Mouse (Mus musculus) adrenal gland, postnatal 0 days (tissue): Measurements from ENCODE around the gene Gm21680. TPM values are rescaled to one million over a fixed set of nuclear protein-coding genes. Genes with fewer than 3 reads are reported as not detected.

Experiments
- polyA plus RNA-seq: library from polyadenylated mRNA; unstranded; fragments of >200 nt; fragmentation: Nextera tagmentation; extraction: Ambion mirVana; gene quantifications from 2 replicates; pipeline ENCODE4 v1.2.1, GENCODE M21; 2015

The Gm21680 gene
- polyA plus RNA-seq, result 0.17 and 0.21 TPM in 2 replicates

DNA sequence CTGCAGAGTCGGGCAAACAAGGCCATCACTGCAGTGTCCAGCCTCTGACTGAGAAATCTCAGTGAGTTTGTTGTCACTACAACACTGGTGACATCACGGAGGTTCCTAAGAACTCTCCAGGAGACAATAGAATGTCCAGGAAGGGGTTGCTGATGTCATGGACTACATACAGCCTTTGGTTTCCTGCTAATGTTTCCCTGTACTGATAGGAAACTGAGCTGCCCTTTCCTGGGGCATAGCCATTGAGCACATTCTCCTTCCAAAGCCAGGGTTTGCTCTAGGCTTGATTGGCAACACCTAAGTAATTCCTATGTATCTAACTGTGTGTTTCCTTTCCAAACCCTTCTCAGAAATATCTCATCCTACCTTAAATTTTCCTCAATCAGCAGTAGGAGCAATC lies at the start of gene Gm21680:
TSS of gene Gm21680 (minus strand) at position 101 of the 400 bp plus-strand sequence.

GRCm38 (mm10) chr5:26004698-26005097 lies 32.2 kb upstream of the Gm21680 start, which contains the start of gene Gm1979:
Gene Gm1979, minus strand, starts transcription at chr5:26004798.

DNA sequence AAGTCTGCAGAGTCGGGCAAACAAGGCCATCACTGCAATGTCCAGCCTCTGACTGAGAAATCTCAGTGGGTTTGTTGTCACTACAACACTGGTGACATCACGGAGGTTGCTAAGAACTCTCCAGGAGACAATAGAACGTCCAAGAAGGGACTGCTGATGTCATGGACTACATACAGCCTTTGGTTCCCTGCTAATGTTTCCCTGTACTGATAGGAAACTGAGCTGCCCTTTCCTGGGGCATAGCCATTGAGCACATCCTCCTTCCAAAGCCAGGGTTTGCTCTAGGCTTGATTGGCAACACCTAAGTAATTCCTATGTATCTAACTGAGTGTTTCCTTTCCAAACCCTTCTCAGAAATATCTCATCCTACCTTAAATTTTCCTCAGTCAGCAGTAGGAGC lies 16.1 kb upstream of the Gm21680 start, which contains the start of gene Gm21698:
TSS of gene Gm21698 (minus strand) at position 101 of the 400 bp plus-strand sequence.

DNA sequence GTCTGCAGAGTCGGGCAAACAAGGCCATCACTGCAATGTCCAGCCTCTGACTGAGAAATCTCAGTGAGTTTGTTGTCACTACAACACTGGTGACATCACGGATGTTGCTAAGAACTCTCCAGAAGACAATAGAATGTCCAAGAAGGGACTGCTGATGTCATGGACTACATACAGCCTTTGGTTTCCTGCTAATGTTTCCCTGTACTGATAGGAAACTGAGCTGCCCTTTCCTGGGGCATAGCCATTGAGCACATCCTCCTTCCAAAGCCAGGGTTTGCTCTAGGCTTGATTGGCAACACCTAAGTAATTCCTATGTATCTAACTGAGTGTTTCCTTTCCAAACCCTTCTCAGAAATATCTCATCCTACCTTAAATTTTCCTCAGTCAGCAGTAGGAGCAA lies 18.1 kb downstream of the Gm21680 start, which contains the start of gene Gm21671:
TSS of gene Gm21671 (minus strand) at position 101 of the 400 bp plus-strand sequence.

GRCm38 (mm10) chr5:25942281-25942680 lies 30.2 kb downstream of the Gm21680 start, which contains the start of gene Gm21663:
Gene Gm21663, minus strand, starts transcription at chr5:25942381.

Other genes starting within 250 kb of the Gm21680 start
- 10.8 and 11.8 TPM in 2 replicates for gene Actr3b, start 212.7 kb downstream of the Gm21680 start, polyA plus RNA-seq
- 0.09 and 0.22 TPM in 2 replicates for gene Gm21663, start 30.3 kb downstream of the Gm21680 start, polyA plus RNA-seq
- gene Gm21671, start 18.2 kb downstream of the Gm21680 start, polyA plus RNA-seq, result 0.09 and 0.35 TPM in 2 replicates
- gene Gm21698, start 16.0 kb upstream of the Gm21680 start, polyA plus RNA-seq, result 0.40 TPM in 1 of 2 replicates, not detected in the other
- gene Gm1979, start 32.1 kb upstream of the Gm21680 start, polyA plus RNA-seq, result 0.20 and 0.48 TPM in 2 replicates
- 0.22 TPM in 1 of 2 replicates, not detected in the other for gene Gm5862, start 50.3 kb upstream of the Gm21680 start, polyA plus RNA-seq
- 0.22 and 0.63 TPM in 2 replicates for gene Speer4a, start 66.9 kb upstream of the Gm21680 start, polyA plus RNA-seq
- 0.05 and 0.22 TPM in 2 replicates for gene Gm7347, start 85.9 kb upstream of the Gm21680 start, polyA plus RNA-seq
- 0.05 and 0.21 TPM in 2 replicates for gene Gm10471, start 116.6 kb upstream of the Gm21680 start, polyA plus RNA-seq
- 0.30 TPM in 1 of 2 replicates, not detected in the other for gene 5031410I06Rik, start 132.7 kb upstream of the Gm21680 start, polyA plus RNA-seq
- gene Gm10220, start 148.8 kb upstream of the Gm21680 start, polyA plus RNA-seq, result 0.14 and 0.19 TPM in 2 replicates